Mouse (Mus musculus) urinary bladder, postnatal 36 days (tissue): ENCODE results near the gene Wdfy3.

ENCODE experiments used
- DNase-seq, 2 experiments: peaks; one replicate each; pipeline ENCODE4 v3.0.0; 2022; ENCODE audit warnings: low spot score in 2 of 2, mixed read lengths in 1 of 2

Wdfy3 gene

DNA sequence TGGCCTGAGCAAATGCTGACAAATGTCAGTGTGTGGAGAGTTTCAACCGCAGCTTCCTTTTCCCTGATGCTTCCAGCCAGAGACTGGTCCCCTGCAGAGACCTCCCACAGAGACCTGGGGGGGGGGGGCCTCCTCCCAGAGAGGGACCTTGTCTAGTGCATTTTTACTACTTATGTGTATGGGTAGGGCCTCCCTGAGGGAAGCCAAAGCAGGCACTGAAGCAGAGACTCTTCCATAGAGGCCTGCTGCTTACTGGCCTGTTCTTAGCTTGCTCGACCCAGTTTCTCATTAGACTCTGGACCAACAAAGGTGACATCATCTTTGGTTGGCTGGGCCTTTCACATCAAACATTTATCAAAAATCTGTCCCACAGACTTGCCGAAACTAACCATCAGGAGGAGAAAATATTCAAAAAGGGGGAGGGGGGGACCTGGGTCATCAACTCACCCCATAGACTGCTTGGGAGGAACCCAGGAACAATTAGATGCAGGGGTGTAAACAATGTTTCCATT lies 14.5 kb downstream of the Wdfy3 start:
- DNase-seq: no peak

DNA sequence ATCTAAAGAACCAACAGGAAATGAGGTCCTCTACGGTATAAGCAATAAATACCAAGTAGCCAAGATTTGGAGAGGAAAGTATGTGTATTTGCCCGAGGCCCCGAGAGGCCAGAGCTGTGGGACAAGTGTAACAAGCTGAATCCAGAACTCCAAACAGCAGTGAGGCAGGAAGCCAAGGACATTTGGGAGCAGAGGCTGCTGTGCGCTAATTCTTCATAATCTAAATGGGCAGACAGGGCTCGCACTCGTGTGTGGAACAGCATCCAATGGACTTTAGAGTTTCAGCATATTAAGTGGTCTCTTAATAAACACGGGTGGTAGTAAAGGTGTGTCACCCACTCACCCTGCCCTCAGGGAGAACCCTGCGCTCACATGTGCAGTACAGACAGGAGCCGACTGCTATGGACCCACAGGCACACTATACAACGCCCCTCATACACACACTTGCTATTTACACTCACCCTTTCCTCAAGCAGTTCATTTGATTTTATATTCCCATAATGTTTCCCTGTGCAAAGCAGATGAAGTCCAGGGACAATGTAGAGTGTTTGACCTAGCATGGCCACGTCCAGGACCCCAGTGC lies 15.1 kb downstream of the Wdfy3 start:
- DNase-seq: peak in 1 of 2 experiments; percentile 44

DNA sequence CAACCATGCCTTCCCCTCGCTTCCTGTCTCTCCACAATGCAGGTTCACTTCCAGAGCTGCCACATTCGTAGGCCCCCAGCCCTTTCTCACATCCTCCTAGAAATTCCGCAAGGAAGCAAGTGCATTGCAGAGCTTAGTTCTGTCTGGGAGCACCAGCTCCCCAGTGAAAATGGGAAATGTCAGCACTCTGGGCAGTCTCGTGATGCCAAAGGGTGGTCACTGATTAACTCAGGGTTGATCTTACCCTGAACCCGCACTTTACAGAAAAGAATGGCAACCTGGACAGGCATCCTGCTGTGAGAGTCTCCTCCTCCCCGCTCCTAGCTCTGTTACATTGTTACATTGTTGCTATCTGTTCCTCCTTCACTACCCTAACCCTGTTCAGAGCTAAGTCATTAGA lies 16.8 kb downstream of the Wdfy3 start:
- no peak for DNase-seq

DNA sequence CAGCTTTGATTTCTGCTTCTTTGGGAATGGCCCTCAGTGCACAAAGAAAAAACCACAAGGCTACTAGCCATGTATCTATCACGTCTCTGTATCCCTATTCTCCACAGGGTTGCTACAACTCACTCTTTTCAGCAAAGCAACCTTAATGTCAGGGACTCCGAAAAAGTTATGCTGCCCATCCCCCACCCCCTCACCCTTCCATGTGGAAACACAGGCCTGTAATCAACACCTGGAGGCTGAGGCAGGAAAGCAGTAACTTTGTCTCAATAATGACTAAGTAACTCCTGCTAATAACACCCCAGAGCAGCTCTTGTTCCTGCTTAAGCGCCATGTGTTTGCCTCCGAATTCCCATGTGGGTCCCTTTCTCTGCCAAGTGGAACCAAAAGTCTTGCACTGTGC lies 17.3 kb downstream of the Wdfy3 start:
- DNase-seq: no peak

DNA sequence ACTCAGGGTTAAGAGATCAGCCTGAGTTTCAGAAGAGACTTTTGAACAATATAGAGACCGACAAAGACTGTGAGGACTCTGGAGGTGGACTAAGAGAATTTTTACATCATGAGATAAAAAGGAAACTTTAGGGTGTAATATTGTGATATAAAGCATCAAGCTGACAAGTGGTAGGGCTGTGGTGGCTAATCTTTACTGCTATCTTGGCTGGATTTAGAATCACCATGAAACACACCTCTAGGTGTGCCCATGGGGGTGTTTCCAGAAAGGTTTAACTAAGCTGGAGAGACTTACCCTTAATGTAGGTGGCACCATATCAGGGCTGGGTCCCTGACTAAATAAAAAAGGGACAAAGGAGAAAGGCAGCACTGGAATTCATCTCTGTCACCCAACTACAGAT lies 19.0 kb downstream of the Wdfy3 start:
- no peak for DNase-seq

DNA sequence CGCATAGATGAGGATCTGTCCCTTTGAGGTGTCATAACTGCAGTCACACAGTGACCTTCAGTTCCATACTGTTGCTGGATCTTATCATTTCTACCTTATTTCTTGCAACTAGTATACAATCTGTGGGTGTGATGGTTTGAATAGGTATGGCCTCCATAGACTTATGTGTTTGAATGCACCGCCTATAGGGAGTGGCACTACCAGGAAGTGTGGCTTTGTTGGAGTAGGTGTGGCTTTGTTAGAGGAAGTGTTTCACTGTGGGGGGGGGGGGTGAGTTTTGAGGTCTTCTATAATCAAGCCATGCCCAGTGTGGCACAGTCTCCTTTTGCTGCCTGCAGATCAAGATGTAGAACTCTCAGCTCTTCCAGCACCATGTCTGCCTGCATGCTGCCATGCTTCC lies 21.3 kb downstream of the Wdfy3 start:
- DNase-seq: no peak

DNA sequence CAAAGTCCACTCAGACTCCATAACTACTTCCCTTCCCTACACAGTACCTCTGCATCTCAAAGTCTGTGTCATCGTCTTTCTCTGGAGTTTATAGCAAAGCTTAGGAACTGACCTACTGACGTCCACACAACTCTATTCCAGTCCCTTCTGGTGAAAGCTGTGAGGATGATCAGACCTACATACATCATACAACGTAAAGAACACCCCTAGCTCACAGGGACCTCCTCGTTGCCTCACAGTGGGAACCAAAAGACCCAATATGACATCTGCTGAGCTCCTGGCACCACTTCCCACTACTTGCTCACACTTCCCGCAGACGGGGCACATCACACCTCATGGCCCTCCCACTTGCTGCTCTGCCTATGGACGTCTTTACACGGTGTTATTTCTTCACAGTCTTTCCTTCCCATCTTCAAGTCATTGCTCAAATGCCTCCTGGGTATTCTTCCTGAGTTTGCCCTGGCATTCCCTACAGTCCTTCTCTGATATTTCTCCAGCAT lies 23.1 kb downstream of the Wdfy3 start:
- DNase-seq: no peak

DNA sequence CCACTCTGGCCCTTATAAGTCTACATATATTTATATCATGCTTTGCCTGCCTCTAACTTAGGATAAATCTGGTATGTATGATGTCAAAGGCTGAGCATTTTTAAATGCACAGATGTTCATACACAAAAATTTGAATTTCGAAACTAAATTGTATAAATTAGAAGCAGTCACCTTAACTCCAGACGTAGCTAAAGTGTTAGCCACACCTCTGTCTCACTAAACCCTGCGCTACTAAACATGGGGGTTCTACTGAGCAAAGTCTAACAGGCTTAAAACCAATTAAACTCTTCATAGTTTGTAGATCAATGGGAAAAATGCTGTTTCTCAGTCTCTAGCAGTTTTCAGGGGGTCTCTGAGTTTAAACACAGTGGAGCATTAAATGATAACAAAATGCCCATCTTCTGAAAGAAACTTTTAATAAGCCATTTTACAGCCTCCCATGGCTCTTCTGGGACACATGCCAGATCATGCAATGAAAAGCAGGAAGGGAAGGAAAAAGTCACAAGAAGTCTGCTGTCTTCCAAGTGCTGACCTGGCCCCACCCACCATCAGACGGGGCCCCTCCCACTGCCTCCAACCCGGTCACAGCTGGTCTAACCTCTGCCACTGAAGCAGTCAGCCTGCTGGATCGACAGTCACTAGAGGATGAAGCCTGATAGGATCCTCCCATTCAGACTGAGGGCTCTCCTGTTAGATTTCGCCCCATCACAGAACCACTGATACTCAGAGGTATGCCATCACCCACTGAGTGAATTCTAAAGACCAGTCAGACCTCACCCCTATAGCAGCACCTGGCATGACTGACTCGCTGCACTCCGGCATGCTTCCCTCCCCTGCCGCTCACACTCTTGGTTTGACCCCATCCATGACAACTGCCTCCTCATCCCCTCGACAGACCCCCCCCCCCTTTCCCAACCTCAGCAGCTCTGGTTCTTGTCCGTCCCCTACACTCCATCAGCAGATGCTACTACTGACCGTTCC lies 23.8 kb downstream of the Wdfy3 start:
- no peak for DNase-seq

DNA sequence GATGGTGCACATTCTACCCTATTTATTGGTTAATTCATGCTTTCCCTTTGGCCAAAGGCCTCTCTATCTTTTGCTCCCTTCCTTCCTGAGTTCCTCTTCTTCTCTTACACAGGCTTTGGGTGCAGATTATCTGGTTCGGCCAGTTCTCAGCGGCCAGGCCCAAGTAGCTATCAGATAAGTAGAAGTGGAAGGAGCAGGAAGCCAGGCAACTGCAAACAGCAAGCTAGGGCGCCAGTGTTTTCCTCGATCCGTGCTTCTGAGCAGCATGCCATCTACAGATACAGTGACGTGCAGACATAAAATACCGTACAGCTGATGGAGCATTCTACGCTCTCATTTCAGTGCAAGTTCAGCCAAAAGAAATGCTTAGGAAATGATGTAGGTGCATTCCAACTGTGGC lies 24.5 kb downstream of the Wdfy3 start:
- peak; percentile 38 to 61 for DNase-seq

DNA sequence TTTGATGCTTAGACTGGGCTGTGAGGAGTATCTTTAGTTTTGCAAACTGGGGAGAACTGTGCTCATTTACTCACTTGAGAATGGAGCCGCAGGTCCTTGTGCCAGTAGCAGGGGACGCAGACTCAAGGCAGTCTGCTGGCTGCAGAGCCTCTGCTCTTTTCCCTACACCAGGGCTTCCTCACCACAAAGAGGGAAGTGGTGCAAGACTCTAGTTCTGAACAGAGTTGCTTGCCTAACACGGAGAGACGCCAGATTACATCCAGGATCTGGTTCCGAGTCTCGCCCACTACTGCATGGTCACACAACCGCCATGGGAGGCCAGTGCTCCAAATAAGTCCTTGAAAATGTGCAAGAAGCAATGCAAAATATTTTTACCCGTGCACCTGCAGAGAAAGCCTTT lies 36.4 kb downstream of the Wdfy3 start:
- DNase-seq: no peak

DNA sequence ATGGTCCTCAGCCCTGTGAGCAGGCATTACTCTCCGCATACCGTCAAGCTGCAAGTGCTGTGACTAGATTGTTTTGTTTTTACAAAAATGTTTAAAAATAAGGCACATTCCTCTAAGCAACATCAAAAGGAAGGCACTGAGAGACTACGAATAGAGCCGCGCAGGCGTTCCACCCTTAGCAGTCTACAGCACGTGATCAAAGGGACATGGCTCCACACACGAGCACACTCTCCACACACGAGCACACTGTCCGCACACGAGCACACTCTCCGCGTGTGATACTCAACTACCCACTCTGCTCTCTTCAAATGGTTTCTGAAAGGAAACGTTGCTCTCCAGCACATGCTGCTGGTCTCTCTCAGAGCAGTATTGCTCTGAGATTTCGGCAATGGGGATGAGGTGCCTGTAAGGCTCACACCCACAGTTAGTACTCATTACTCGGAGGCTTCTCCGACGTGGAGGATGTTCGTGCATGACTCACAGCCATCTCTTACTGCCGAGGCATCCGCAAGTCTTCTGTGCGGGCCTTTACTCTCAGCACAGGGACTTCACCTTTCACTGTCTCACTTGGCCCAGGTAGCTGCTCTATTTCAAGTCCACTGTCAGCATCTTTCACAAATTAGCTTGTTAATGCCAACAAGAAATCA lies 37.0 kb downstream of the Wdfy3 start:
- DNase-seq: no peak

DNA sequence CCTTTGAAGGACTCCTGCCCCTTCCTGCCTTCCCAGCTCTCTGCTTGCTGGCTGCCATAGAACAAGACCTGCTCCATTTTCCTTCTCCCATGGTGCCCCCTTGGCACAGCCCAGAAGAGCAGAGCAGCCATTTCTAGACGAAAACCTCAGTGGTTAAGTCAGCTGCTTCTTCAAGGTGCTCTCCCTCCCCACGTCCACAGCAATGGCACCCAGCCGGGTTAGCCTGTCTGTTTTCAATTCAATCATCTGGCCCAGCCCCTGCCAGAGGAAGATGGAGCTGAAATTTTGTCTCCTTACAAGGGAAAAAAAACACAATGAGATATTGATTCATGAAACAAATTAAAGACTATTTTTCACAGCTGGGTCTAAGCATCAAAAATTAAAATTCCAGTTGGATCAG lies 37.5 kb downstream of the Wdfy3 start:
- DNase-seq: no peak

DNA sequence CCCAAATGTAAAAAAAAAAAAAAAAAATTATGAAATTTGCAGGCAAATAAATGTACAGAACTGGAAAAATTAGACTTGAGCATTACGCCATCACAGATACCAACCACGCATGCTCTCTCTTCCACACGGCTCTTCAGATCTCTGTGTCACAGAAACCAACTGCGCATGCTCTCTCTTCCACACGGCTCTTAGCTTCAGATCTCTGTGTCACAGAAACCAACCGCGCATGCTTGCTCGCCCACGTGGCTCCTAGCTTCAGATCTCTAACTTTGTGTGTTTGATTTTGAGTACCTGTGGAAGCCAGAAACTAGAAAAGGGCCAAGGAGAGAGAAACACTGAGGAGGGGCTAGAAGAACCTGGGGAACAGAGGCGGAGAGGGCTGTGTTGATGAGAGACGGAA lies 46.3 kb downstream of the Wdfy3 start:
- DNase-seq: no peak

DNA sequence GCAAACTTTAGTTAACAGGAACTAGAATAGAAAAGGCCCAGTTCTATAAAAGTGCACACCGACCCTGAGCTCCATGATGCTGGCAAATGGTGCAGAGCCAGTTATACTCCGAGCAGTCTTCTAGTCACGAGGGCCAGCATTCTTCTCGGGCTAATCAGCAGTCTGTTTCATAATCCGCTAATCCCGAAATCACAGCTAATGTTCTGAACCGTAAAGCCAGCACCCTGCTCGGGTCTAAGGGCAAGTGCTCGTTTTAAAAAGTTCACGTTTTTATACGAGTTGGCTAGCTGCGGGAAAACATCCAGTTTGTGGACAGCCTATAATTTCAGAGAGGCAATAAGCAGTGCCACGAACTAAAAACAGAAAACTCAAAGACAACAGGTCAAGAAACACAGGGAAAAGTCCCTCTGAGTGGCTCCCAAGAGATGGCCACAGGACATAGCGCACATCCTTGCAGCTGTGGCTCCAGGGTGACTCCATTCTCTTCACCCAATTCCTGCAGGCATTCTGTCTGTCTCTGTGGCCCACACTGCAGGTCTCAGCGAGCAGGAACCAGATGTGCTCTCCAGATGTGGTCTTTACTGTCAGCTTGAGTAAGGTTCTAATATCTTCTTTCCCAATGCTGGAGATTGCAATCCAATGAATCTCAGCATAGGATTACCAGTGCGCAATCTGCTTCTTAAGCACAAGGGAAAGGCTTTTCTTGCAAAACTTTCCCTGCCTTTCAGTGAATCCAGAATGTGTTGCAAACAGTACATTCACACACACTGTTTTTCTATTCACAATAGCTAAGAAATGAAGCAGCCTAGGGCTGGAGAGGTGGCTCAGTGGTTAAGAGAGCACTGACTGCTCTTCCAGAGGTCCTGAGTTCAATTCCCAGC lies 47.5 kb downstream of the Wdfy3 start:
- DNase-seq: no peak

DNA sequence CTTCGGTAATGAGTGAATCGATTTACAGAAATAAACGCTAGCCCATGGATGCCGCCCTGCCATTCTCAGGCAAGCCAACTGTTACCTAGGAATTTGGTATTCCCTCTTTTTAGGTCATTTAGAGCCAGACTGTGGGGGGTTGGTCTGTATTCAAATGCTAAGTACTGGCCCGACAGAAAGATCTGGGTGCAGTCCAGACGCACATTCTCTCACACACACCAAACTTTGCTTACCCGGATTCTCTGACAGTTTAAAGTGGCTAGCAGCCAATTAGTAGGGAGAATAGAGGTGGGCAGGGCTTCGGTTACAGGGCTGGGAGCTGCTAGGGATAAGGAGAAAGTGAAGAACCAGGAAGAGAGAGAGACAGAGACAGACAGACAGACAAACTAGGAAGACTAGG lies 55.5 kb downstream of the Wdfy3 start:
- DNase-seq: no peak

DNA sequence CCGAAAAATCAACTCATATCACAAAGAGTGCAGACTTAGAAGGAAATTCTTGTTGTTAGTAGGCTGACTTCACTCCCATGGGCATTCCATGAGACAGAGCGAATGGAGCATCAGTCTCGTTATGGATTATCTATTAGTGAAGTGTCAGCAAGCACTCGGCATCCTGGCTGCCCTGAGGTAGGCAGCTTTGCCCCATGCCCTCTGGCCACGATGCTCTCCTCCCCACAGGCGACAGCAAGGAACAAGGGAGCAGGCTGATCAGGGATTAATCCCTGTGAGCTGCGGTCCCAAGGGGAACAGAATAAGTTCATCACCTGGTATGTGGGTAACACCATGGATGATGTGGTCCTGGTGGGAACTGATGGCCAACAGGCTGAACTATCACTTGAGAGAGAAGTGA lies 55.9 kb downstream of the Wdfy3 start:
- DNase-seq: no peak

DNA sequence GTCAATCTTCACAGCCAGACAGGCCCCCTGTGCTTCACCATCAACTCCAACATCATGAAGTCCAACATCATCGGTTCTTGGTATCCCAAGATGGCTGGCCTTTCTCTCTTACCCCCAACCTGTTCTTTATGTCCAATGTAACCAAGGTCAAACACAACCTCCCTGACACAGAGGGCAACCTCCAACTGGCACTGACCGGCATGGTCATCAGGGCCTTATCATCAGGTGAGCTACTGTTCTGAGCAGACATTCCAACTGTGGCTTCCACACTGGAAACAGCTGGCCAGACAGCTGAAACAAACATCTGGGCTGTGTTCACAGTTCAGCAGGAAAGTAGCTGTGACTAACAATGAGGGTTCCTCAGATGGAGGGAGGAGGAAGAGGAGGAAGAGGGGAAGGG lies 58.8 kb downstream of the Wdfy3 start:
- DNase-seq: no peak

DNA sequence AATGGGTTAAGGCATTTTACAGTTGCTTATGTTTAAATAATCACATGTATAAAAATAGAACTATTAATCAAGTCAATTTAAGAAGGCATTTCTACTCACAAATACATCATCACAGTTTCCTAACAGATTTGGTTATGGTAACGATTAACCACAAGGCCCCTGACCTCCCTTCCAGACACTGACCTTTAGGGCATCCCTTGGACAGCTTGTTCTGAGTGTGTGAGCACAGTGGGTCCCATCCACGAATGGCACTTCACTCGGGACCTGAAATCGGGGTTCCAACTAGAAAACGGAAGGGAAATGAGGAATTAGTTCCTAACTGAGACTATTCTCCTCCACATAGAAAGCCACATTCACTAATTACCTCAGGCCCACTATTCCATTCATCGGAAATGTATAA lies 60.1 kb downstream of the Wdfy3 start:
- DNase-seq: no peak

DNA sequence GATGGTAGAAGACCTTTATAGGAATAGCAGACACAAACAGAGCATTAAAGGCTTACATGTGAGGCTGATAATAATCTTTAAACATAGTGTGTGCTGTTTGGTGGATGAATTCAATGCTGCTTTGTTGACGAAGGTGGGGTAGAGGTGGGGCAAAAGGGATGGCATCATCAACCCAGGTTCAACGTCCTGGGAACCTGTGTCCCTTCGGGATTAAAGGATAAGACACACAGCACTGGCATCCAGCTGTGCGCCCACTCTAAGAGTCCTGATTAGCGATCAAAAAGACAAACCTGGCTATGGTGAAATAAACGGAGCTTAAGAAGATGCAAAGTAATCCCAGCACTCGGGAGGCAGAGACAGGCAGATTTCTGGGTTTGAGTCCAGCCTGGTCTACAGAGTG lies 61.0 kb downstream of the Wdfy3 start:
- DNase-seq: no peak

DNA sequence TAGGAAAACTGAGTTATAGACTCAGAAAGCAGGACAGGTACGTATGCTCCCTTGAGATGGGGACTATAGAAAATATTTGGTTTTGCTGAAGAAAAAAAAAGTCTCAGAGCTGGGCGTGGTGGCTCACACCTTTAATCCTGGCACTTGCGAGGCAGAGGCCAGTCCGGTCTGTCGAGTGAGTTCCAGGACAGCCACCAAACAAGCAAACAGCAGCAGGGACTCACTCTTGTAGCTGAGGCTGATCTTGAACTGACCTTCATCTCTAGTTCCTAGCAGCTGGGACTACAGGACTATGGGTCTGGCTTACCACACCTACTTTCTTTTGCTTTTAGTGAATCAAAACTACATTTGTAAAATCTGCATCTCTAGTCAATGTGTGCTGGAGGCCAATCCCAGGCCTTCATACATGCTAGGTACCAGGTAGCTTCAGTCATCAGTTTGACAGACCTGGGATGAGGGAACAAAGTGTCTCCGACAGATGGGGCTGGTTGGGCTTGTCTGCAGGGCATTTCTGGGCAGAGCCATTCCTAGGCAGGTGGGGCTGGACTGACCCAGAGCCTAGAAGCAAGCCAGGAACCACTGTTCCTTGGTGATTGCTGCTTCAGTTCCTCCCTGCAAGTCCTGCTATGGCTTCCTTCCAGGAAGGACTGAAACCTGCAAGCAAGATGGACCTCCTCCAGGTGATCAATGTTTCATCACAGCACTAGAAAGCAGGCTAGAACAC lies 63.3 kb downstream of the Wdfy3 start:
- DNase-seq: no peak

DNA sequence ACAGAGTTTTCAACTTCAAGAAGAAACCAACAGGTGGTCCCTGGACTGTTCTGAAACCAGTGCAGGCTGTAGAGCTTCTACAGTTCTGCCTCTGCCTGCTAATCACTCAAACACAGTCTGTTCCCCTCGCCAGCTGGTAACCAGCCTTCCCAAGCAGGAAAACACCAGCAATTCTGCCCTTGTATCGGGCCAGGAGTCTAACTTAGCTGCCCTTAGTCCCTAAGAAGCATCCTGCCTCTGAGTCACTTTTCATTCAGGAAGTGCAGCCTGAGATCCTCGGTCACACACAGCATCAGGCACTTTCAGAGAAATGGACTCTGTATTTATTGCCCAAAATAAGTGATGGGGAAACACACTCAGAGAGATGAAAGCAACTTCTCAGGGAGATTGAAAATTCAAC lies 66.3 kb downstream of the Wdfy3 start:
- no peak for DNase-seq
